Mouse (Mus musculus) heart, embryonic 16.5 days (tissue): ENCODE measurements around the gene Pqbp1. TPM values are rescaled to one million over a fixed set of nuclear protein-coding genes. Genes with fewer than 3 reads are reported as not detected.
A peak's percentile ranks its signal among the peaks of the same experiment; 100 is the strongest.
"Not testable (repeated sequence)": the region's sequence is repeated elsewhere in the genome, so short reads cannot be mapped to it uniquely, and the experiment has no call there.

ENCODE experiments used
- ATAC-seq: fragments of 200-750 bp; cut with Nextera tagmentation; replicated peaks from 2 replicates; pipeline ENCODE4 v1.8.0; 2017; ENCODE audit warnings: moderate number of reproducible peaks; ENCODE audit not compliant: insufficient read depth, low FRiP score; ENCODE audit errors: extremely low read depth
- H3K27ac ChIP-seq: fragments of 300-500 bp; sonication (generic); 2 replicates; pipeline ENCODE4 v1.5.1; 2014; ENCODE audit warnings: mild to moderate bottlenecking, low read length, control low read depth, moderate library complexity
- H3K27me3 ChIP-seq: fragments of 300-500 bp; sonication (generic); 2 replicates; pipeline ENCODE4 v1.6.1; 2014; ENCODE audit warnings: low read length, mixed read lengths; ENCODE audit not compliant: control insufficient read depth, insufficient read depth
- H3K36me3 ChIP-seq: fragments of 300-500 bp; sonication (generic); 2 replicates; pipeline ENCODE4 v1.6.1; 2014; ENCODE audit not compliant: control insufficient read depth, insufficient read depth
- H3K4me1 ChIP-seq: fragments of 300-500 bp; sonication (generic); 2 replicates; pipeline ENCODE4 v1.6.1; 2014; ENCODE audit warnings: low read length, mixed read lengths; ENCODE audit not compliant: control insufficient read depth, insufficient read depth
- H3K4me2 ChIP-seq: fragments of 300-500 bp; sonication (generic); 2 replicates; pipeline ENCODE4 v1.6.1; 2014; ENCODE audit warnings: low read depth, mild to moderate bottlenecking, control low read depth, low read length
- H3K4me3 ChIP-seq: fragments of 300-500 bp; sonication (generic); 2 replicates; pipeline ENCODE4 v1.5.1; 2014; ENCODE audit warnings: mild to moderate bottlenecking, control low read depth, low read length
- H3K9ac ChIP-seq: fragments of 300-500 bp; sonication (generic); 2 replicates; pipeline ENCODE4 v1.6.1; 2014; ENCODE audit warnings: low read length, control low read depth
- H3K9me3 ChIP-seq: fragments of 300-500 bp; sonication (generic); replicated peaks from 2 replicates; pipeline ENCODE4 v1.6.1; 2016; ENCODE audit warnings: low read length; ENCODE audit not compliant: control insufficient read depth
- WGBS: fragments of 180-500 bp; shearing (Covaris S2); extraction: QIAGEN DNeasy Blood & Tissue Kit; methylation state at CpG from one replicate; pipeline ENCODE4 v1.1.7; 2014; 5-methylcytosine and 5-hydroxymethylcytosine counted together
- polyA plus RNA-seq: library from polyadenylated mRNA; unstranded; fragments of >200 nt; fragmentation: Nextera tagmentation; extraction: Ambion mirVana; gene quantifications from 2 replicates; pipeline ENCODE4 v1.2.1, GENCODE M21; 2015

Pqbp1 gene
- polyA plus RNA-seq, 1 experiment from 2014 or later, result 82.7 TPM

DNA sequence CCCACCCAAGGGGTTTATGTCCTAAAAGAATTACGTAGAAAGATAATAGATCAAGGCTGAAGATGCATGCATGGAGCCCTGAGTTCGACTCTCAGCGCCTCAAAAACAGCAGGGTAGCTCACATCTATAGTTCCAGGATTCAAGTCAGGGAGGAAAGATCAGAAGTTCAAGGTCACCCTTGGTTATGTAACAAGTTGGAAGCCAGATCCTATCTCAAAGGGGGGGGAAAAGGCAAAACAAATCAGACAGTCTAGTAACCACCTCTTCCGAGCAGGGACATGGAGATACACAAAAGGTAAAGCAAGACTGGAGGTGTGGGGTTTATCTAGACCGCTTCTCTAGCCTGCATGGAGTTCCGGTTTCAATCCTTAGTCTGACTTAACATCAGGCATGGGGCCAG is 27.2 kb upstream of the Pqbp1 start:
- no peak overlapping the region for H3K27ac ChIP-seq
- peaks cover 58% of the 10 kb centered on the region for H3K27me3 ChIP-seq
- peaks cover 2% of the 10 kb centered on the region; the same call in 1 of the 2 replicates for H3K4me1 ChIP-seq
- H3K36me3 ChIP-seq, result peaks cover 3% of the 10 kb centered on the region; the same call in 1 of the 2 replicates
- whole genome bisulfite sequencing, result 64% methylated on average over 6 of the region's 6 CpGs
- H3K4me2 ChIP-seq, result no peak overlapping the region
- H3K9me3 ChIP-seq, result no peaks in the 10 kb centered on the region
- no peak overlapping the region for H3K4me3 ChIP-seq
- ATAC-seq, result no peak
- H3K9ac ChIP-seq, result no peak overlapping the region

DNA sequence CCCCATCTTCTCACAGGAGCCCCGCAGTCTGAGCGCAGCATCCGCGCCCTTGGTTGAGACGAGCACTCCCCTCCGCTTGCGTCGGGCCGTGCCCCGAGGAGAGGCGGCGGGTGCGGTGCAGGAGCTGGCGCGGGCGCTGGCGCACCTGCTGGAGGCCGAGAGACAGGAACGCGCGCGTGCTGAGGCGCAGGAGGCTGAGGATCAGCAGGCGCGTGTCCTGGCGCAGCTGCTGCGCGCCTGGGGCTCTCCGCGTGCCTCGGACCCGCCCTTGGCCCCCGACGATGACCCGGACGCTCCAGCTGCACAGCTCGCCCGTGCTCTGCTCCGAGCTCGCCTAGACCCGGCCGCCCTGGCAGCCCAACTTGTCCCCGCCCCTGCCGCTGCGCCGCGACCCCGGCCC is 23.0 kb upstream of the Pqbp1 start:
- Histone ChIP-seq H3K4me3 (peak overlapping the region; percentile 34), H3K4me1 (peaks cover 2% of the 10 kb centered on the region; the same call in 1 of the 2 replicates), H3K9me3 (no peaks in the 10 kb centered on the region; the same call in 1 of the 2 replicates), H3K27ac (no peak overlapping the region), H3K9ac (no peak overlapping the region), H3K36me3 (no peaks in the 10 kb centered on the region), H3K4me2 (peak overlapping the region; percentile 58), H3K27me3 (peaks cover 71% of the 10 kb centered on the region)
- 7% methylated on average over 37 of the region's 48 CpGs for WGBS
- no peak for ATAC-seq

GRCm38 (mm10) chrX:7919601-7920383 is 20.7 kb upstream of the Pqbp1 start, which contains the start of gene Pcsk1n:
TSS of gene Pcsk1n (plus strand) at chrX:7919822.
- Histone ChIP-seq H3K36me3 (no peaks in the 10 kb centered on the region), H3K4me3 (0 out of 2 replicates have a peak within 1 kb of the TSS, but pooled peaks have one; percentile 12), H3K4me2 (peak within 1 kb of the TSS; percentile 18; the same call in 1 of the 2 replicates), H3K27me3 (peaks cover 54% of the 10 kb centered on the region), H3K9me3 (no peaks in the 10 kb centered on the region; the same call in 1 of the 2 replicates), H3K27ac (no peak within 1 kb of the TSS), H3K4me1 (peaks cover 2% of the 10 kb centered on the region; the same call in 1 of the 2 replicates), H3K9ac (no peak within 1 kb of the TSS)
- 13% methylated on average over 36 of the region's 40 CpGs for WGBS
- no peak for ATAC-seq

DNA sequence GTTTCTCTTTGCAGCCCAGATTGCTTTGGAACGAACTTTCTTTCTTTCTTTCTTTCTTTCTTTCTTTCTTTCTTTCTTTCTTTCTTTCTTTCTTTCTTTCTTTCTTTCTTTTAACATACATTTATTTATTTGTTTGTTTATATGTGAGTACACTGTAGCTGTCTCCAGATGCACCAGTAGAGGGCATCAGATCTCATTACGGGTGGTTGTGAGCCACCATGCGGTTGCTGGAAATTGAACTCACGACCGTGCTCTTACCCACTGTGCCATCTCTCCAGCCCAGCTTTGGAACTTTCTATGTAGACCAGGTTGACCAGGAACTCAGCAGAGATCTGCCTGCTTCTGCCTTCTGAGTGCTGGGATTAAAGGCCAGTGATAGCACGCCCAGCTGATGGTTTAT is 18.9 kb upstream of the Pqbp1 start:
- not testable (repeated sequence) for H3K4me2 ChIP-seq, ATAC-seq, H3K36me3 ChIP-seq, H3K9me3 ChIP-seq, H3K4me1 ChIP-seq, H3K27ac ChIP-seq, H3K4me3 ChIP-seq, H3K9ac ChIP-seq
- peaks cover 37% of the 10 kb centered on the region for H3K27me3 ChIP-seq
- 64% methylated on average over 6 of the region's 6 CpGs for WGBS

GRCm38 (mm10) chrX:7915669-7916068 is 16.6 kb upstream of the Pqbp1 start:
- not testable (repeated sequence) for H3K27ac ChIP-seq, H3K9ac ChIP-seq, H3K9me3 ChIP-seq, H3K4me3 ChIP-seq, H3K36me3 ChIP-seq, ATAC-seq, H3K4me1 ChIP-seq, H3K4me2 ChIP-seq
- 19% methylated on average over 3 of the region's 3 CpGs for WGBS
- H3K27me3 ChIP-seq, result peaks cover 19% of the 10 kb centered on the region

DNA sequence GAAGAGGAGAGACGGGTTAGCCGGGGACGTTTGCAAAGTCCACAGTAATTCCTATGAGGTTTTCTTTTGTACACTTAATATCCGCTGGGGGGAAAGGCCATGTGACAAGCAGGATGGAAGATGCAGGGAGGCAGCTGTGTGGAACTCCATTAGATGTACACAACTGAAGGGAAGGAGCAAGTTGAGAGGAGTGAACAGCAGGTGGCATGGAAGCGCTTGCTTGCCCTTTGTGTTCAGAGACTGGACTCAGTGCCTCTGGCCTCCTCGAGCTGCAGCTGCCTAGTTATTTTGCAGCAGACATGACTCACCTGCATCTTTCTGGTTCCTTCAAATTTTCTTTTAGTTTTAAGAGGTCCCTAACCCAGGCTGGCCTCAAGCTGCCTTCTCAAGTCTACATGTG is 11.4 kb upstream of the Pqbp1 start:
- 53% methylated on average over 6 of the region's 6 CpGs for WGBS

DNA sequence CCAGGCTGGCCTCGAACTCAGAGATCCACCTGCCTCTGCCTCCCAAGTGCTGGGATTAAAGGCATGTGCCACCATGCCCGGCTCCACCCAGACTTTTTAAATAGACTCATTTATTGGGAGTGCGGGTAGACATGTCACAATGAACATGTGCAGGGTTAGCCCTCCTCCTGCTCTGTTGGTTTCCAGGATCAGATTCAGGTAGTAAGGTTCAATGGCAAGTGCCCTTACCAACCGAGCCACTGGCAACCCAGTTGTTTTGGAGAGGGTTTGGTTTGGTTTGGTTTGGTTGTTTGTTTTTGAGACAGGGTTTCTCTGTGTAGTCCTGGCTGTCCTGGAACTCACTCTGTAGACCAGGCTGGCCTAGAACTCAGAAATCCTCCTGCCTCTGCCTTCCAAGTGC is 10.2 kb upstream of the Pqbp1 start, which contains the start of gene Gm10490:
Gm10490 (plus strand) TSS at position 301 of the 400 bp plus-strand sequence.
- not testable (repeated sequence) for H3K9ac ChIP-seq, H3K4me1 ChIP-seq, H3K27me3 ChIP-seq, ATAC-seq, H3K4me2 ChIP-seq, H3K36me3 ChIP-seq, H3K27ac ChIP-seq, H3K4me3 ChIP-seq, H3K9me3 ChIP-seq
- WGBS, result 90% methylated on average over 4 of the region's 4 CpGs

More for the DNA sequence above, 11.4 kb upstream of the Pqbp1 start:
- Histone ChIP-seq H3K4me2 (no peak overlapping the region), H3K27me3 (no peaks in the 10 kb centered on the region), H3K4me1 (no peaks in the 10 kb centered on the region), H3K9ac (no peak overlapping the region), H3K4me3 (no peak overlapping the region), H3K9me3 (no peaks in the 10 kb centered on the region), H3K36me3 (peaks cover 3% of the 10 kb centered on the region), H3K27ac (no peak overlapping the region)
- ATAC-seq, result no peak

GRCm38 (mm10) chrX:7907735-7908134 is 8.7 kb upstream of the Pqbp1 start, which contains the start of gene Gm10491:
TSS of gene Gm10491 (minus strand) at chrX:7907835.
- Histone ChIP-seq H3K36me3 (peaks cover 3% of the 10 kb centered on the region), H3K9me3 (no peaks in the 10 kb centered on the region), H3K4me1 (no peaks in the 10 kb centered on the region), H3K27ac (no peak within 1 kb of the TSS), H3K4me3 (no peak within 1 kb of the TSS), H3K9ac (no peak within 1 kb of the TSS), H3K4me2 (no peak within 1 kb of the TSS), H3K27me3 (no peaks in the 10 kb centered on the region)
- no peak for ATAC-seq
- WGBS, result 87% methylated on average over 5 of the region's 5 CpGs

DNA sequence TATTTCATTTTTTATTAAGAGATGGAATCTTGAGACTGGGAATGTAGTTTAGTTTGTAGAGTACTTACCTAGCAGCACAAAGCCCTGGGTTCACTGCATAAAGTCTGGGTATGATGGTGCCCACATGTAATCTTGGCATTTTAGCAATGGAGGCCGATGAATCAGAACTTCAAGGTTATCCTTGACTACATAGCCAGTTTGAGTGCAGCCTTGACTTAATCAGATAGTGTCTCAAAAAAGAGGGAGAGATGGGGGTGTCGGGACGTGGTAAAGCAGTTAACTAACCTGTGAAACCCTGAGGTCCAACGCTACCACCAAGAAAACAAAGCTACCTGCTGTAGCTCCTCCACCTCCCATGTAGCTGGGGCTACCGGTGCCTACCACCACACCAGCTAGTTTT is 5.4 kb upstream of the Pqbp1 start:
- no peak for ATAC-seq
- peaks cover 3% of the 10 kb centered on the region for H3K36me3 ChIP-seq
- H3K4me2 ChIP-seq, result no peak overlapping the region
- no peak overlapping the region for H3K9ac ChIP-seq
- no peaks in the 10 kb centered on the region for H3K9me3 ChIP-seq
- H3K27me3 ChIP-seq, result no peaks in the 10 kb centered on the region
- H3K27ac ChIP-seq, result no peak overlapping the region
- H3K4me3 ChIP-seq, result no peak overlapping the region
- no peaks in the 10 kb centered on the region for H3K4me1 ChIP-seq
- WGBS, result 79% methylated on average over 5 of the region's 5 CpGs
